ENCODE assay signal across 9 mouse cellular contexts in genomic region chr12:70752266-70752910, GRCm38 (mm10).
DNase-seq lines count a peak whose midpoint lies in the region; ATAC-seq and TF ChIP-seq lines count a peak whose summit lies in the region.
"Had no signal": no experiment of that assay in that cellular context is flagged by ENCODE, and none has a peak within 500 bp of the region (broad histone marks: within the 10 kb centered on the region; RNA-seq: fewer than 3 reads in every experiment).

No protein-coding gene starts in this region.

- intact Hi-C loops in left cerebral cortex, postnatal 14 days (cut with DNase I), result no loop called here

- H3K4me1 ChIP-seq in cortical plate, adult 2 months (ENCODE audit: control insufficient read depth, insufficient read depth, low read length), result peaks cover 2% of the 10 kb centered on the region; the same call in 1 of the 2 replicates
- peaks cover 4% of the 10 kb centered on the region for H3K4me1 ChIP-seq in thymus, adult 2 months (replicated peaks; ENCODE audit: control insufficient read depth, insufficient read depth, low read length)
- H3K4me1 ChIP-seq: megakaryocyte, embryonic 14.5 days had no signal

- DNase-seq in frontal cortex, postnatal 25 days (ENCODE audit: low spot score in 2 of 2), result no peak
- peak; percentile 17 to 23 for DNase-seq in heart, adult 9 months (ENCODE audit: low spot score in 2 of 2)
- peak; percentile 36 to 49 for DNase-seq in left cerebral cortex, postnatal 14 days (ENCODE audit: low spot score in 2 of 2)
- DNase-seq in right cerebral cortex, adult 18-20 months, result peak; percentile 30
- no peak for DNase-seq in urinary bladder, postnatal 36 days (ENCODE audit: low spot score in 2 of 2)
- no peak for DNase-seq in thymus, adult 2 months

- H3K36me3 ChIP-seq in thymus, adult 2 months (ENCODE audit: control insufficient read depth, insufficient read depth, low read length), result no peaks in the 10 kb centered on the region

- TF ChIP-seq CTCF in cortical plate, adult 2 months (IDR thresholded peaks at IDR 0.05; ENCODE audit: extremely low read depth, insufficient read depth, low read length), result no peak
- TF ChIP-seq CTCF in thymus, adult 2 months (IDR thresholded peaks at IDR 0.05; ENCODE audit: borderline replicate concordance, control insufficient read depth, extremely low read depth, insufficient read depth, low read length, poor library complexity), result no peak

- ATAC-seq in frontal cortex, adult (ENCODE audit: low TSS enrichment), result peak; percentile 71

- 0 out of 2 replicates have a peak overlapping the region, but pooled peaks have one; percentile 42 for H3K27ac ChIP-seq in cortical plate, adult 2 months (ENCODE audit: insufficient read depth, low read length)
- H3K27ac ChIP-seq in thymus, adult 2 months (ENCODE audit: control insufficient read depth, insufficient read depth, low read length), result no peak overlapping the region

- H3K27me3 ChIP-seq in thymus, adult 2 months (ENCODE audit: control insufficient read depth, insufficient read depth, low read length), result no peaks in the 10 kb centered on the region

- no peak for TF ChIP-seq POLR2A in cortical plate, adult 2 months (IDR thresholded peaks at IDR 0.05; ENCODE audit: extremely low read depth, insufficient read depth, low read length)
- TF ChIP-seq POLR2A in thymus, adult 2 months (IDR thresholded peaks at IDR 0.05; ENCODE audit: control insufficient read depth, extremely low read depth, insufficient read depth, low read length, poor library complexity), result no peak

- H3K4me3 ChIP-seq in cortical plate, adult 2 months (ENCODE audit: insufficient read depth, low read length), result no peak overlapping the region
- no peak overlapping the region for H3K4me3 ChIP-seq in thymus, adult 2 months (ENCODE audit: control insufficient read depth, insufficient read depth, low read length)
- H3K4me3 ChIP-seq: megakaryocyte, embryonic 14.5 days had no signal

- WGBS in thymus, adult 2 months, result 59% methylated on average over 11 of the region's 11 CpGs

Comparison
In these comparisons a context has a peak if more than half of its experiments do, and no peak if none do; other contexts are left out.
1. DNase-seq: peak in heart, adult 9 months (2 of 2), left cerebral cortex, postnatal 14 days (2 of 2) and right cerebral cortex, adult 18-20 months (single experiment); none in frontal cortex, postnatal 25 days (0 of 2), urinary bladder, postnatal 36 days (0 of 2) and thymus, adult 2 months (single experiment).